Mouse (Mus musculus) splenic B cell, adult 2 months (primary cell): Measurements from ENCODE around the gene Pak4.
A peak's percentile ranks its signal among the peaks of the same experiment; 100 is the strongest.

Source experiments
- DNase-seq: peaks from one replicate; pipeline ENCODE4 v3.0.0-alpha.2; 2011; ENCODE audit warnings: low read depth, low spot score
- H3K27me3 ChIP-seq: 2 replicates; pipeline ENCODE4 v1.6.1; 2012; ENCODE audit warnings: mild to moderate bottlenecking, low read length, moderate library complexity, mixed read lengths; ENCODE audit not compliant: control insufficient read depth, poor library complexity, insufficient read depth, severe bottlenecking
- H3K36me3 ChIP-seq: 2 replicates; pipeline ENCODE4 v1.6.1; 2012; ENCODE audit warnings: mild to moderate bottlenecking, low read length, moderate library complexity, mixed read lengths; ENCODE audit not compliant: control insufficient read depth, poor library complexity, insufficient read depth, severe bottlenecking

The Pak4 gene

GRCm38 (mm10) chr7:28598951-28599350 is 966 bp upstream of the Pak4 start:
- Histone ChIP-seq H3K36me3 (no peaks in the 10 kb centered on the region), H3K27me3 (no peaks in the 10 kb centered on the region)
- DNase-seq: no peak

- H3K27me3 ChIP-seq: no peaks in the 10 kb centered on the region
- DNase-seq: no peak
- no peaks in the 10 kb centered on the region for H3K36me3 ChIP-seq
Measured at GRCm38 (mm10) chr7:28597277-28597570, 761 bp downstream of the Pak4 start.

- no peaks in the 10 kb centered on the region for H3K36me3 ChIP-seq
- DNase-seq: no peak
- H3K27me3 ChIP-seq: no peaks in the 10 kb centered on the region
Measured at GRCm38 (mm10) chr7:28596436-28597276, 1.3 kb downstream of the Pak4 start.

- no peak for DNase-seq
- H3K27me3 ChIP-seq: no peaks in the 10 kb centered on the region
- H3K36me3 ChIP-seq: no peaks in the 10 kb centered on the region
Measured at GRCm38 (mm10) chr7:28595751-28596435, 2.1 kb downstream of the Pak4 start.

- peak; percentile 62 for DNase-seq
- Histone ChIP-seq H3K27me3 (no peaks in the 10 kb centered on the region), H3K36me3 (no peaks in the 10 kb centered on the region)
Measured at GRCm38 (mm10) chr7:28593206-28594111, 4.5 kb downstream of the Pak4 start.

- Histone ChIP-seq H3K27me3 (no peaks in the 10 kb centered on the region), H3K36me3 (no peaks in the 10 kb centered on the region)
- no peak for DNase-seq
Measured at GRCm38 (mm10) chr7:28591862-28592261, 6.1 kb downstream of the Pak4 start.

- DNase-seq: no peak
- H3K36me3 ChIP-seq: no peaks in the 10 kb centered on the region
- H3K27me3 ChIP-seq: no peaks in the 10 kb centered on the region
Measured at GRCm38 (mm10) chr7:28587644-28588043, 10.3 kb downstream of the Pak4 start.

GRCm38 (mm10) chr7:28586663-28587411 is 11.1 kb downstream of the Pak4 start:
- H3K27me3 ChIP-seq: no peaks in the 10 kb centered on the region
- no peaks in the 10 kb centered on the region for H3K36me3 ChIP-seq
- DNase-seq: no peak

- H3K27me3 ChIP-seq: no peaks in the 10 kb centered on the region
- H3K36me3 ChIP-seq: no peaks in the 10 kb centered on the region
- no peak for DNase-seq
Measured at GRCm38 (mm10) chr7:28585001-28585400, 13.0 kb downstream of the Pak4 start.

- Histone ChIP-seq H3K27me3 (no peaks in the 10 kb centered on the region), H3K36me3 (no peaks in the 10 kb centered on the region; the same call in 1 of the 2 replicates)
- DNase-seq: no peak
Measured at GRCm38 (mm10) chr7:28584468-28584867, 13.5 kb downstream of the Pak4 start.

- Histone ChIP-seq H3K27me3 (no peaks in the 10 kb centered on the region), H3K36me3 (no peaks in the 10 kb centered on the region; the same call in 1 of the 2 replicates)
- no peak for DNase-seq
Measured at GRCm38 (mm10) chr7:28583570-28584344, 14.2 kb downstream of the Pak4 start.

- Histone ChIP-seq H3K27me3 (no peaks in the 10 kb centered on the region), H3K36me3 (no peaks in the 10 kb centered on the region; the same call in 1 of the 2 replicates)
- DNase-seq: no peak
Measured at GRCm38 (mm10) chr7:28582841-28583240, 15.1 kb downstream of the Pak4 start.

GRCm38 (mm10) chr7:28581721-28582120 is 16.3 kb downstream of the Pak4 start:
- no peak for DNase-seq
- no peaks in the 10 kb centered on the region for H3K27me3 ChIP-seq
- no peaks in the 10 kb centered on the region; the same call in 1 of the 2 replicates for H3K36me3 ChIP-seq
